Mouse (Mus musculus): Measurements from ENCODE around the gene Emx2. TPM values are rescaled to one million over a fixed set of nuclear protein-coding genes. Genes with fewer than 3 reads are reported as not detected.

The Emx2 gene
- polyA plus RNA-seq, 1 experiment: not detected

- H3K79me2 ChIP-seq (ENCODE audit: control insufficient read depth, insufficient read depth): no peaks in the 10 kb centered on the region
- no peak overlapping the region for H3K4me3 ChIP-seq (ENCODE audit: insufficient read depth, poor library complexity, severe bottlenecking)
- no peaks in the 10 kb centered on the region for H3K79me3 ChIP-seq (ENCODE audit: low read depth)
- H3K36me3 ChIP-seq (ENCODE audit: control insufficient read depth, insufficient read depth): no peaks in the 10 kb centered on the region
- no peak overlapping the region for H3ac ChIP-seq (ENCODE audit: control insufficient read depth, insufficient read length, low read depth)
- peaks cover 26% of the 10 kb centered on the region for H3K27me3 ChIP-seq (ENCODE audit: control insufficient read depth, insufficient read depth, insufficient read length)
- TF ChIP-seq MYOD1 (IDR thresholded peaks at IDR 0.05; ENCODE audit: control insufficient read depth, insufficient read length, low read depth) (no peak), MYOG (IDR thresholded peaks at IDR 0.05; ENCODE audit: control insufficient read depth, extremely low read depth, insufficient read length) (no peak), MAX (IDR thresholded peaks at IDR 0.05) (no peak), CEBPB (IDR thresholded peaks at IDR 0.05; ENCODE audit: low read depth) (no peak), CTCF (IDR thresholded peaks at IDR 0.05; ENCODE audit: control insufficient read depth, insufficient read depth, insufficient read length) (no peak), FOSL1 (IDR thresholded peaks at IDR 0.05; ENCODE audit: insufficient read depth, low read length, poor library complexity, severe bottlenecking) (no peak), USF1 (IDR thresholded peaks at IDR 0.05; ENCODE audit: low read depth) (no peak)
Observed at GRCm38 (mm10) chr19:59459811-59460241, 1.7 kb downstream of the Emx2 start.

GRCm38 (mm10) chr19:59460328-59461115 lies 2.4 kb downstream of the Emx2 start:
- Histone ChIP-seq H3ac (ENCODE audit: control insufficient read depth, insufficient read length, low read depth) (no peak overlapping the region), H3K36me3 (ENCODE audit: control insufficient read depth, insufficient read depth) (no peaks in the 10 kb centered on the region), H3K4me3 (ENCODE audit: insufficient read depth, poor library complexity, severe bottlenecking) (no peak overlapping the region), H3K27me3 (ENCODE audit: control insufficient read depth, insufficient read depth, insufficient read length) (peaks cover 23% of the 10 kb centered on the region), H3K79me2 (ENCODE audit: control insufficient read depth, insufficient read depth) (no peaks in the 10 kb centered on the region), H3K79me3 (ENCODE audit: low read depth) (no peaks in the 10 kb centered on the region)
- TF ChIP-seq CTCF (IDR thresholded peaks at IDR 0.05; ENCODE audit: control insufficient read depth, insufficient read depth, insufficient read length) (no peak), MYOD1 (IDR thresholded peaks at IDR 0.05; ENCODE audit: control insufficient read depth, insufficient read length, low read depth) (no peak), MAX (IDR thresholded peaks at IDR 0.05) (no peak), FOSL1 (IDR thresholded peaks at IDR 0.05; ENCODE audit: insufficient read depth, low read length, poor library complexity, severe bottlenecking) (no peak), CEBPB (IDR thresholded peaks at IDR 0.05; ENCODE audit: low read depth) (no peak), MYOG (IDR thresholded peaks at IDR 0.05; ENCODE audit: control insufficient read depth, extremely low read depth, insufficient read length) (no peak), USF1 (IDR thresholded peaks at IDR 0.05; ENCODE audit: low read depth) (no peak)

- Histone ChIP-seq H3K4me3 (ENCODE audit: insufficient read depth, poor library complexity, severe bottlenecking) (no peak overlapping the region), H3ac (ENCODE audit: control insufficient read depth, insufficient read length, low read depth) (no peak overlapping the region), H3K79me3 (ENCODE audit: low read depth) (no peaks in the 10 kb centered on the region), H3K27me3 (ENCODE audit: control insufficient read depth, insufficient read depth, insufficient read length) (peaks cover 20% of the 10 kb centered on the region), H3K36me3 (ENCODE audit: control insufficient read depth, insufficient read depth) (no peaks in the 10 kb centered on the region), H3K79me2 (ENCODE audit: control insufficient read depth, insufficient read depth) (no peaks in the 10 kb centered on the region)
- TF ChIP-seq MAX (IDR thresholded peaks at IDR 0.05) (no peak), FOSL1 (IDR thresholded peaks at IDR 0.05; ENCODE audit: insufficient read depth, low read length, poor library complexity, severe bottlenecking) (no peak), CTCF (IDR thresholded peaks at IDR 0.05; ENCODE audit: control insufficient read depth, insufficient read depth, insufficient read length) (no peak), CEBPB (IDR thresholded peaks at IDR 0.05; ENCODE audit: low read depth) (no peak), MYOD1 (IDR thresholded peaks at IDR 0.05; ENCODE audit: control insufficient read depth, insufficient read length, low read depth) (no peak), MYOG (IDR thresholded peaks at IDR 0.05; ENCODE audit: control insufficient read depth, extremely low read depth, insufficient read length) (no peak)
Observed at GRCm38 (mm10) chr19:59461481-59462421, 3.6 kb downstream of the Emx2 start.

- H3ac ChIP-seq (ENCODE audit: control insufficient read depth, insufficient read length, low read depth): no peak overlapping the region
- TF ChIP-seq MYOD1 (IDR thresholded peaks at IDR 0.05; ENCODE audit: control insufficient read depth, insufficient read length, low read depth) (no peak), MAX (IDR thresholded peaks at IDR 0.05) (no peak), FOSL1 (IDR thresholded peaks at IDR 0.05; ENCODE audit: insufficient read depth, low read length, poor library complexity, severe bottlenecking) (no peak), CEBPB (IDR thresholded peaks at IDR 0.05; ENCODE audit: low read depth) (no peak), CTCF (IDR thresholded peaks at IDR 0.05; ENCODE audit: control insufficient read depth, insufficient read depth, insufficient read length) (no peak), MYOG (IDR thresholded peaks at IDR 0.05; ENCODE audit: control insufficient read depth, extremely low read depth, insufficient read length) (no peak), USF1 (IDR thresholded peaks at IDR 0.05; ENCODE audit: low read depth) (no peak)
- no peaks in the 10 kb centered on the region for H3K79me3 ChIP-seq (ENCODE audit: low read depth)
- H3K36me3 ChIP-seq (ENCODE audit: control insufficient read depth, insufficient read depth): no peaks in the 10 kb centered on the region
- no peak overlapping the region for H3K4me3 ChIP-seq (ENCODE audit: insufficient read depth, poor library complexity, severe bottlenecking)
- no peaks in the 10 kb centered on the region for H3K79me2 ChIP-seq (ENCODE audit: control insufficient read depth, insufficient read depth)
- H3K27me3 ChIP-seq (ENCODE audit: control insufficient read depth, insufficient read depth, insufficient read length): peaks cover 17% of the 10 kb centered on the region
Observed at GRCm38 (mm10) chr19:59462459-59463292, 4.5 kb downstream of the Emx2 start.
